Mouse (Mus musculus): ENCODE measurements around the gene Hydin. TPM values are rescaled to one million over a fixed set of nuclear protein-coding genes. Genes with fewer than 3 reads are reported as not detected.
A peak's percentile ranks its signal among the peaks of the same experiment; 100 is the strongest.

Gene Hydin
- polyA plus RNA-seq, 1 experiment from 2014 or later: 0.21 TPM

DNA sequence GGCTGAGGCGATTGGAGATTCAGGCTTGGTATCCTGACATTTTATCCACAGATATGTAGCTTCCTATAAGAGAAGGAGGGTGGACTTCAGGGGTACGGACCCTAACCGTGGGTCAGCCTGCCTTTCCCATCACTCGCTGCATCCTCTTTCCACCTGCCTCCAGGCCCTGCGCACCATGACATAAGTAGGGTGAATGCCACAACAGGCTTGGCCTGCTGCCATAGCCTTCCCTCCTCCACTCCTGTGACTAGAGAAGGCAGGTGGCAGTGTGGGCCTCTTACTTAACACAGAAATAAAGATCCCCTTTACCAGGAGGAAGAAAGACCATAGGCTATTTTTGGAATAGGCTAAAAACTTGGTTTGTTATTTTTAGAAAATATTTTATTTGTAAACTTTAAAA, 375.6 kb downstream of the Hydin start:
- no peak overlapping the region for H3K4me3 ChIP-seq
- WGBS: 68% methylated on average over 5 of the region's 5 CpGs
- peaks cover 31% of the 10 kb centered on the region for H3K36me3 ChIP-seq
- no peak for ATAC-seq (ENCODE audit: extremely low read depth, insufficient number of reproducible peaks, low FRiP score, low TSS enrichment)
- no peak overlapping the region for H3K4me2 ChIP-seq
- no peak overlapping the region for H3K9ac ChIP-seq
- H3K4me1 ChIP-seq: peaks cover 28% of the 10 kb centered on the region
- no peak overlapping the region for H3K27ac ChIP-seq (replicated peaks)
- H3K27me3 ChIP-seq (replicated peaks): no peaks in the 10 kb centered on the region
- H3K9me3 ChIP-seq: no peaks in the 10 kb centered on the region

DNA sequence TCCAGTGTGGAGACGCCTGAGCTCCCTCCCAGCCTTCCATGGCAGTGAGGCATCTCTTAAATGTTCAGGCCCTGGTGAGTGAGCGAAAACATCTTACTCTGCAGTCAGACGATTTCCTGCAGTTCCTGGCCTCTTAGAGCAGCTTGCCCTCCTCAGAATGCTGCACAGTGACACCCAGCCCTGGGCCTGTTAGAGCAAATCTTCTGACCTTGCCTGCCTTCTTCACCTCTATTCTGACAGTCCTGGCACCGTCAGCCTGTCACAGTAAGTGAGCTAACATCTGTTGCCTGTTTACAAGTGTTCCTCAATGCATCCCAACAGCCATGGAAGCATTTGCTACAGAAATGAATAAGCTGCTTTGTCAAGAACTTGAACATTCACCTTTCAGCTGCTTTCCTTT, 376.4 kb downstream of the Hydin start:
- no peak for ATAC-seq (ENCODE audit: extremely low read depth, insufficient number of reproducible peaks, low FRiP score, low TSS enrichment)
- 55% methylated on average over 4 of the region's 4 CpGs for WGBS

DNA sequence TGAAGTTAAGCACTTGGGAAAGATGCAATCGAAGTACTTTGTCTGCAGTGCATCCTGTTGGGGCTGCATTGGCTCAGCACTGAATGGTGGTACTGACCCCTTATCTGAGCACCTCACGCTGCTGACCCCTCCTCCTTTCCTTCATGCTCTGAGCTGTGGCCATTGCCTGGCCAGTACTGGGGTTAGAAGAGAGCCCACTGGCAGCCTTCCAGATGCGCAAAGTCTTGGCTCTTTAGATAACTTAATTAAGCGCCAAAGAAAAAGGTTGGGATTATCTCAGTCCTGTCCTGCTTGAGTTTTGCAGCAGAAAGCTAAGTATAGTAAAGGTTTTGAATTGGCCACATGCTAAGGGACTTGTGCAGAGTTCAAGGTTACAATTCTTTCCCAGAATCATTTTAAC, 377.6 kb downstream of the Hydin start:
- Histone ChIP-seq H3K27me3 (replicated peaks) (no peaks in the 10 kb centered on the region), H3K4me2 (no peak overlapping the region), H3K9ac (no peak overlapping the region), H3K36me3 (peaks cover 20% of the 10 kb centered on the region), H3K4me1 (peaks cover 28% of the 10 kb centered on the region), H3K27ac (replicated peaks) (no peak overlapping the region), H3K9me3 (no peaks in the 10 kb centered on the region), H3K4me3 (no peak overlapping the region)
- 38% methylated on average over 4 of the region's 4 CpGs for WGBS
- no peak for ATAC-seq (ENCODE audit: extremely low read depth, insufficient number of reproducible peaks, low FRiP score, low TSS enrichment)

More for the DNA sequence above, 376.4 kb downstream of the Hydin start:
- no peaks in the 10 kb centered on the region for H3K9me3 ChIP-seq
- no peak overlapping the region for H3K4me3 ChIP-seq
- H3K9ac ChIP-seq: no peak overlapping the region
- no peaks in the 10 kb centered on the region for H3K27me3 ChIP-seq (replicated peaks)
- no peak overlapping the region for H3K4me2 ChIP-seq
- H3K4me1 ChIP-seq: peaks cover 28% of the 10 kb centered on the region
- peaks cover 23% of the 10 kb centered on the region for H3K36me3 ChIP-seq
- peak overlapping the region; percentile 30; the same call in 1 of the 2 replicates for H3K27ac ChIP-seq (replicated peaks)

DNA sequence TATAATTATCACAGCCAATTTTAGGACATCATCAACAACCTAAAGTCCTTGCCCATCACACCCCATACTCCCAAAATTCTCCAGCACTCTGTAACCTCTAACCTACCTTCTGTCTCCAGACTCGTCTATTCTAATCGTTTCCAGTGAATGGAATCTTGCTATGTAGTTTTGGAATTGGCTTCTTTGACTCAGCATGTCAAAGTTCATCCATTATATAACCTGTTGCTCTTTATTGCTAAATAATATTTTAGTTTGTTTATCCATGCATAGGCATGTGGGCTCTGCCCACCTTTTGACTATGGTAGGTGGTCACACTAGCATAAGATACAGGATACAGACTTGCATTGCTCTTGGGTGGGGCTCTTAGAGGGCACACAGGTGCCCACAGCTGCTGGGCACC, 378.1 kb downstream of the Hydin start:
- ATAC-seq (ENCODE audit: extremely low read depth, insufficient number of reproducible peaks, low FRiP score, low TSS enrichment): no peak
- H3K27ac ChIP-seq (replicated peaks): no peak overlapping the region
- no peak overlapping the region for H3K4me3 ChIP-seq
- H3K27me3 ChIP-seq (replicated peaks): no peaks in the 10 kb centered on the region
- peaks cover 25% of the 10 kb centered on the region for H3K36me3 ChIP-seq
- no peaks in the 10 kb centered on the region for H3K9me3 ChIP-seq
- peaks cover 28% of the 10 kb centered on the region for H3K4me1 ChIP-seq
- no peak overlapping the region for H3K4me2 ChIP-seq
- H3K9ac ChIP-seq: no peak overlapping the region
- WGBS: 84% methylated on average over 2 of the region's 2 CpGs

DNA sequence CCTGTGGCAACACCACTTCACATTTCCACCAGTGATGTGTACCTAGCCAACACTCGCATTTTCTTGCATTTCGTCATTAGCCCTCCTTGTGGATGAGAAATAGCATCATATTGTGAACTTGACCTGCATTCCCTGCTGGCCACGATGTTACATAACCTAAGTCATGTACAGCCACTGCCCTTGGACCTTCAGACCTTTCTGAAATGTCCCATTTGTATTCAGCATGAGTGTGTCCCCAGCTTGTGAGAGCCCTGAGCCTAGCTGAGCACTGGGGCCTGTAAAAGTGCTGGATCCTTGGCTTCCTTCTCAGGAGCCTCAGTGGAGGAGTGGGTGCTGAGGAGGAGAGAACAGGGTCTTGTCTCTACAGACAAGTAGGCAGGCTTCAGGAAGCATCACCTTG, 378.6 kb downstream of the Hydin start:
- ATAC-seq (ENCODE audit: extremely low read depth, insufficient number of reproducible peaks, low FRiP score, low TSS enrichment): no peak
- Histone ChIP-seq H3K27me3 (replicated peaks) (no peaks in the 10 kb centered on the region), H3K9ac (no peak overlapping the region), H3K4me3 (no peak overlapping the region), H3K9me3 (no peaks in the 10 kb centered on the region), H3K4me1 (peaks cover 31% of the 10 kb centered on the region), H3K4me2 (no peak overlapping the region), H3K36me3 (peaks cover 25% of the 10 kb centered on the region), H3K27ac (replicated peaks) (no peak overlapping the region)
- 85% methylated on average over 3 of the region's 3 CpGs for WGBS

DNA sequence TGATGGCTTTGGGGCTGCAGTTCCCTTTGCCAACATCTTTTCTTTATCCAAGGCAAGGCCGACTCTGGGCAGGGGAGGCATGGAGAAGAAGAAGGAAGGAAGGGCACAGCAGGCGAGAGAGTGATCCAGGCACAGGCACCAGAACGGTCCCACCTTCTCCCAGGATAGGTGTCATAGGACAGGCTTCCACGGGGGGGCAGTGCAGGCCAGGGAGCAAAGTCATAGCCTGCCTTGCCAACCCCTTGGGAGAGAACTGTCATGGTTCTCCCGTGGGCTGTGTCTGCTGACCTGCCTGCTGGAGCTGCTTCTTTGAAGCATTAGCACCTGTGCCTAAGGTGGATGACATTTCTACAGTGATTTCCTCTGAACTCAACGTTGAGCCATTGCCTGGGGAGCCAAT, 379.3 kb downstream of the Hydin start:
- peak; percentile 54; the same call in 1 of the 2 replicates for ATAC-seq (ENCODE audit: extremely low read depth, insufficient number of reproducible peaks, low FRiP score, low TSS enrichment)

DNA sequence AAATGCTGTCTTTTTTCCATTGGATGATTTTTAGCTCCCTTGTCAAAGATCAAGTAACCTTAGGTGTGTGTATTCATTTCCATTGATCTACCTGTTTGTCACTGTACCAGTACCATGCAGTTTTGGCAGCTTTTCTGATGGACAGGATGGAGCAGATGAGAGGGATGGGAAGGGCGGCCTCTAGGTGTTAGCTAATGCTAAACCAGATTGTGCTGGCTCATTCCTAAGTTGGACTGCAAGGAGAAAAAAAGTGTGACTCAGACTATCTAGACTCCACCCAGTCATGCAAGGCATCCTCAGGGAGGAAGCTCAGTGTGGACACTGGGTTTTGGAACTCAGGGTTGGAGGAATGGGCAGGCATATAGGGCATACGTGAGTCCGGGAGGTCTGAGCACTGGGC, 381.8 kb downstream of the Hydin start:
- Histone ChIP-seq H3K4me2 (no peak overlapping the region), H3K4me1 (peaks cover 42% of the 10 kb centered on the region), H3K27ac (replicated peaks) (no peak overlapping the region), H3K9ac (no peak overlapping the region), H3K9me3 (no peaks in the 10 kb centered on the region), H3K36me3 (peaks cover 19% of the 10 kb centered on the region), H3K4me3 (no peak overlapping the region), H3K27me3 (replicated peaks) (no peaks in the 10 kb centered on the region)
- no peak for ATAC-seq (ENCODE audit: extremely low read depth, insufficient number of reproducible peaks, low FRiP score, low TSS enrichment)
- WGBS: 83% methylated on average over 3 of the region's 3 CpGs

More for the DNA sequence above, 379.3 kb downstream of the Hydin start:
- H3K27ac ChIP-seq (replicated peaks): no peak overlapping the region
- no peaks in the 10 kb centered on the region for H3K9me3 ChIP-seq
- no peak overlapping the region for H3K4me3 ChIP-seq
- peaks cover 29% of the 10 kb centered on the region for H3K36me3 ChIP-seq
- no peak overlapping the region for H3K4me2 ChIP-seq
- H3K27me3 ChIP-seq (replicated peaks): no peaks in the 10 kb centered on the region
- 27% methylated on average over 6 of the region's 6 CpGs for WGBS
- no peak overlapping the region for H3K9ac ChIP-seq
- peaks cover 38% of the 10 kb centered on the region for H3K4me1 ChIP-seq

DNA sequence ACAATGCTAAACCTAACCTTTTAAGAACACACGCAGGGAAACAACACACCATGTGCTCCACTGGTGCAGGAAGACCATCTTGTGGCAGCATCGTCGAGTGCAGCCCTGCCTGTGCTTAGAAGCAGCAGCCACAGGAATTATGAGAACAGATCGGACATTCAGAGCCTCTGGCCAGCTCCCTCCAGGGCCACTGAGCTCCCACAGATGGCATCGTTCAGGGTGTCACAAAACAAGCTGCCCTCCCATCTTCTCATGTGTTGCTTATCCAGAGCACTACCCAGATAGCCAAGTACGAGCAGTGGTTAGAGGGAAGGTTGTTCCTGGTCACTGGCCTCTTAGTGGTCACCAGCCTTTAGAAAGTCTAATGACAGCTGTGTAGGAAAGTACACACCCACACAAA, 382.5 kb downstream of the Hydin start:
- no peak overlapping the region for H3K4me2 ChIP-seq
- no peaks in the 10 kb centered on the region for H3K9me3 ChIP-seq
- H3K9ac ChIP-seq: no peak overlapping the region
- no peak overlapping the region for H3K27ac ChIP-seq (replicated peaks)
- no peak for ATAC-seq (ENCODE audit: extremely low read depth, insufficient number of reproducible peaks, low FRiP score, low TSS enrichment)
- no peak overlapping the region for H3K4me3 ChIP-seq
- 81% methylated on average over 6 of the region's 6 CpGs for WGBS
- peaks cover 36% of the 10 kb centered on the region for H3K4me1 ChIP-seq
- H3K36me3 ChIP-seq: peaks cover 19% of the 10 kb centered on the region
- H3K27me3 ChIP-seq (replicated peaks): no peaks in the 10 kb centered on the region

DNA sequence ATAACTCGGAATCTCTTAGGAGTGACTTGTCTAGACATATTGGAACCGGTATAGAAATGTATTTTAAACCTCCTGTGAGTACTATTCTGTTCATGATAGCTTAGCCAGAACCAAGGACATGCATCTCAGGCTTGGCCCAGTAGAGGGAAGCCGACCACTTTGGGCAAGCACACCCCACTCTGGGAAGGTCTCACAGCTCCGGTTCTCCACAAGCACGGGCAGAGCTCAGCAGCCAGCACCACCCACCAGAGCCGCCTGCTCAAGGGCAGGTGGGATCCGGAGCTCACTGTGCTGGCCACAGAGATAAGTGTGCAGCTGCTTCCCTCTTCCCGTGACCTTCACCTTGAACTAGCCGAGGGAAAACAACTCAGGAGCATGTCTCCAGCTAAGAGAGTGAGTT, 384.1 kb downstream of the Hydin start:
- H3K27ac ChIP-seq (replicated peaks): peak overlapping the region; percentile 90
- H3K4me2 ChIP-seq: no peak overlapping the region
- peak overlapping the region; percentile 55 for H3K9ac ChIP-seq
- no peaks in the 10 kb centered on the region for H3K9me3 ChIP-seq
- 48% methylated on average over 9 of the region's 9 CpGs for WGBS
- peaks cover 25% of the 10 kb centered on the region for H3K36me3 ChIP-seq
- H3K4me3 ChIP-seq: no peak overlapping the region
- H3K4me1 ChIP-seq: peaks cover 29% of the 10 kb centered on the region
- H3K27me3 ChIP-seq (replicated peaks): no peaks in the 10 kb centered on the region
- ATAC-seq (ENCODE audit: extremely low read depth, insufficient number of reproducible peaks, low FRiP score, low TSS enrichment): no peak; the same call in 1 of the 2 replicates

DNA sequence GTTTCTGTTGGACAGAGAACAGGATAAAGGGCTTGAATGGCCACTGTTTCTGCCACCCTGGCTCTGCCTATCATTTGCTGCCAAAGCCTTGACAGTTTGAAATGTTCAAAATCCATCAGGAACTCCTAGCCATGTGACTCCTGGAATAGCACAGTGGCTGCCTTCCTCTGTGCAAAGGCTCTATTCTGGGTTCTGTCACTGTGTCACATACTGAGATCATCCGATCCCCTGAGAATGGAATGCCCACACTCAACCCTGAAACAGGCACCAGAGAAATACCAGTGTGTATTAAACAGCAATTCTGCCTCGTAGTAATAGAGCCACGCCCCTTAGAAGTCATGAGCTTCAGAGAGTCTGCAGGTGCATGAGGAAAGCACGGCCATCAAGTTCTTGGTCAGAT, 385.1 kb downstream of the Hydin start:
- Histone ChIP-seq H3K27ac (replicated peaks) (peak overlapping the region; percentile 90), H3K4me2 (no peak overlapping the region), H3K4me1 (peaks cover 29% of the 10 kb centered on the region), H3K36me3 (peaks cover 29% of the 10 kb centered on the region), H3K9ac (peak overlapping the region; percentile 58), H3K9me3 (no peaks in the 10 kb centered on the region), H3K4me3 (no peak overlapping the region), H3K27me3 (replicated peaks) (no peaks in the 10 kb centered on the region)
- 59% methylated on average over 4 of the region's 4 CpGs for WGBS
- no peak for ATAC-seq (ENCODE audit: extremely low read depth, insufficient number of reproducible peaks, low FRiP score, low TSS enrichment)

DNA sequence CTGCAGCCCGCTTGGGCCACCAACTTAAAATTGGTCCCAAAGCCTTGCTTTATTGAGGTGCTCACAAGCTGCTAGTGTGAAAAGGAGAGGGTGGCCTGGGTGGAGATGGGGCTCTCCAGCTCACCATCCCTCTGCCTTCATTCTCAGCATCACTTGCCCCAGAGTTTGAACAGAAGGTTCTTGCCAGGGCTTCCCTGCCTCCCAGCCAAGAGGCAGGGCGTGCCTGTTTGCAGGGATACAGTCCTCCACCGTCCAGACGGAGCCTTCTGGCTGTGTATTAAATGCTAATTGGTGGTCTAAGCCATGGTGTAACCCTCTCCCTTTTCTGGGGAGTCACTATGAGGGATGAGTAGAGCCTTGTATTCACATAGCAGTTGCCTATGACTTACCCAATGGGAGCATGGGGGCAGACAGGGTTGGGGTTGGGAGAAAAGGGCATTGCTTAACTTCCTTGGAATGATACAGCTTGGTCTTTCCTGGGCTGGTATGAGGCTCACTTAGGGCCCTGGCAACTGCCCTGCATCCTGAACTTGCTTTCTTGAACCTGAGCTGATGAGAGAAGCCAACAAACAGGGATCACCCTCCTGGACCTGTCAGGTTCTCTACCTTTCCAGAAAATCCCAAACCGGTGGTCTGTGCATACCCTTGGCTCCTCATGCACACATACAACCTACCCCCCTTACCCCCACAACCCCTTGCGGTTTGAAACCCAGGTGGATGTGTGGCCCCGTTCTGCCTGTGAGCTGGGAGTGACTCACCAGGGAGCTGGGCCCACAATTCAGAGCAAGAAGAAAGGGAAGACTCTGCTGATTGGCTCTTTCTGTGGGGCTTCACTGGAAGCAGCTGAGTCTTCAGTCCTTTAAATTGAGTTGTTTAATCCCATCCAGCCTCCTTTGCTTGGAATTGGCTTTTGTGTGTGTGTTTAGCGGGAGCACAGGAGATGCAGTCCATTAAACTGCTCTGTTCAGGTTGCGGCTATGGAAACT, 387.6 kb downstream of the Hydin start:
- no peak overlapping the region for H3K4me2 ChIP-seq
- no peak for ATAC-seq (ENCODE audit: extremely low read depth, insufficient number of reproducible peaks, low FRiP score, low TSS enrichment)
- H3K36me3 ChIP-seq: peaks cover 42% of the 10 kb centered on the region
- H3K9ac ChIP-seq: 0 out of 2 replicates have a peak overlapping the region, but pooled peaks have one; percentile 10
- peaks cover 29% of the 10 kb centered on the region for H3K4me1 ChIP-seq
- no peak overlapping the region for H3K27ac ChIP-seq (replicated peaks)
- 87% methylated on average over 9 of the region's 9 CpGs for WGBS
- no peaks in the 10 kb centered on the region for H3K9me3 ChIP-seq
- H3K27me3 ChIP-seq (replicated peaks): no peaks in the 10 kb centered on the region
- H3K4me3 ChIP-seq: no peak overlapping the region

DNA sequence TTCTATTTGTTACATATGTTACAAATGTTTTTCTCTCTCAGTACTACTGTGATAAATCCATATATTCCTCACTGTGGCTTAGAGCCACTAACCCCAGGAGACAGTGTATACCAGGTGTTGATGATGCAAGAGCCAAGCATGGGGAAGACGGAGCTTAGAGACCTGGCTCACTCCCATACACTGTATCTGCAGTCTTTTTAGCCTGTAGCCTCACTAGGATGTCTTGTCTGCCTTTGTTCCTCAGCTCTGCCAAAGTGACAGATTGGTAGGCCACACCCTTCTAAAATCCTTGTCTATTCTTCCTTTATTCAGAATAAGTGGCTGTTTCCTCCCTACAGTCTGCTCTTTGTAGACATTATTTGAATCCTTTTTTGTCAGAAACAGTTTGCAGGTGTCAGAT, 389.1 kb downstream of the Hydin start:
- Histone ChIP-seq H3K36me3 (peaks cover 42% of the 10 kb centered on the region), H3K9me3 (no peaks in the 10 kb centered on the region), H3K4me2 (no peak overlapping the region), H3K4me1 (peaks cover 21% of the 10 kb centered on the region), H3K27me3 (replicated peaks) (no peaks in the 10 kb centered on the region), H3K27ac (replicated peaks) (no peak overlapping the region), H3K4me3 (no peak overlapping the region), H3K9ac (no peak overlapping the region)
- WGBS: 76% methylated on average over 1 of the region's 1 CpGs
- ATAC-seq (ENCODE audit: extremely low read depth, insufficient number of reproducible peaks, low FRiP score, low TSS enrichment): no peak

Measured in heart, embryonic 13.5 days (tissue).